Mouse (Mus musculus) lung, embryonic 16.5 days (tissue): ENCODE results near the gene Tnfaip8l1. TPM values are rescaled to one million over a fixed set of nuclear protein-coding genes. Genes with fewer than 3 reads are reported as not detected.

Source experiments
- microRNA-seq: library from miRNA; unstranded; fragments of <30 nt; microRNA quantifications from one replicate; pipeline ENCODE4, GENCODE M21; 2016
- polyA plus RNA-seq: library from polyadenylated mRNA; unstranded; fragments of >200 nt; fragmentation: Nextera tagmentation; extraction: Ambion mirVana; gene quantifications from 2 replicates; pipeline ENCODE4 v1.2.1, GENCODE M21; 2015

Tnfaip8l1 gene
- polyA plus RNA-seq, 1 experiment from 2014 or later = 15.5 TPM

Small RNA genes within 50 kb of the gene (microRNA-seq; reads per million reads assigned to microRNA genes)
- not detected for gene Gm44397

Other genes starting within 250 kb of the Tnfaip8l1 start
- gene Zfp119b, start 213.0 kb upstream of the Tnfaip8l1 start, polyA plus RNA-seq = 6.1 and 8.3 TPM in 2 replicates
- gene Ebi3, start 209.8 kb upstream of the Tnfaip8l1 start, polyA plus RNA-seq = 2.0 and 2.8 TPM in 2 replicates
- gene Yju2, start 203.4 kb upstream of the Tnfaip8l1 start, polyA plus RNA-seq = 25.5 and 27.3 TPM in 2 replicates
- gene Shd, start 192.0 kb upstream of the Tnfaip8l1 start, polyA plus RNA-seq = 6.8 and 7.3 TPM in 2 replicates
- gene Fsd1, start 176.0 kb upstream of the Tnfaip8l1 start, polyA plus RNA-seq = 4.5 and 6.8 TPM in 2 replicates
- gene Stap2, start 156.9 kb upstream of the Tnfaip8l1 start, polyA plus RNA-seq = 25.4 and 27.9 TPM in 2 replicates
- gene Mpnd, start 156.8 kb upstream of the Tnfaip8l1 start, polyA plus RNA-seq = 80.1 and 86.2 TPM in 2 replicates
- 158 and 166 TPM in 2 replicates for gene Sh3gl1, start 125.8 kb upstream of the Tnfaip8l1 start, polyA plus RNA-seq
- gene Chaf1a, start 122.0 kb upstream of the Tnfaip8l1 start, polyA plus RNA-seq = 23.8 and 24.0 TPM in 2 replicates
- gene Ubxn6, start 87.4 kb upstream of the Tnfaip8l1 start, polyA plus RNA-seq = 38.8 and 41.6 TPM in 2 replicates
- 95.2 and 96.7 TPM in 2 replicates for gene Hdgfl2, start 82.8 kb upstream of the Tnfaip8l1 start, polyA plus RNA-seq
- gene Plin4, start 52.7 kb upstream of the Tnfaip8l1 start, polyA plus RNA-seq = 0.15 and 0.28 TPM in 2 replicates
- gene Plin5, start 44.9 kb upstream of the Tnfaip8l1 start, polyA plus RNA-seq = 1.3 and 2.1 TPM in 2 replicates
- gene Lrg1, start 40.5 kb upstream of the Tnfaip8l1 start, polyA plus RNA-seq = 0.59 and 1.4 TPM in 2 replicates
- 1.2 and 1.7 TPM in 2 replicates for gene Sema6b, start 22.1 kb upstream of the Tnfaip8l1 start, polyA plus RNA-seq
- 93.0 and 110 TPM in 2 replicates for gene Mydgf, start 21.4 kb downstream of the Tnfaip8l1 start, polyA plus RNA-seq
- 38.7 and 41.4 TPM in 2 replicates for gene Dpp9, start 56.4 kb downstream of the Tnfaip8l1 start, polyA plus RNA-seq
- gene Fem1a, start 94.3 kb downstream of the Tnfaip8l1 start, polyA plus RNA-seq = 11.0 and 12.1 TPM in 2 replicates
- gene Ticam1, start 114.3 kb downstream of the Tnfaip8l1 start, polyA plus RNA-seq = 5.5 and 5.7 TPM in 2 replicates
- 87.5 and 90.2 TPM in 2 replicates for gene Plin3, start 130.4 kb downstream of the Tnfaip8l1 start, polyA plus RNA-seq
- not detected in 2 replicates for gene Arrdc5, start 137.8 kb downstream of the Tnfaip8l1 start, polyA plus RNA-seq
- gene Uhrf1, start 140.8 kb downstream of the Tnfaip8l1 start, polyA plus RNA-seq = 124 and 130 TPM in 2 replicates
- 26.6 and 28.4 TPM in 2 replicates for gene Kdm4b, start 163.6 kb downstream of the Tnfaip8l1 start, polyA plus RNA-seq